Mouse (Mus musculus) lung, adult 2 months (tissue): ENCODE measurements around the gene Ifna7. TPM values are rescaled to one million over a fixed set of nuclear protein-coding genes. Genes with fewer than 3 reads are reported as not detected.
"Not testable (repeated sequence)": the region's sequence is repeated elsewhere in the genome, so short reads cannot be mapped to it uniquely, and the experiment has no call there.

ENCODE experiments used
- DNase-seq: peaks from one replicate; pipeline ENCODE4 v3.0.0; 2022
- H3K4me1 ChIP-seq: fragments of 200-500 bp; 2 replicates; pipeline ENCODE4 v1.6.1; 2011; ENCODE audit warnings: low read length; ENCODE audit not compliant: control insufficient read depth, insufficient read depth
- H3K4me3 ChIP-seq: fragments of 200-500 bp; replicated peaks from 2 replicates; pipeline ENCODE3; 2011; ENCODE audit warnings: low read depth, mild to moderate bottlenecking, control low read depth, low read length; ENCODE audit errors: extremely low read depth
- CTCF ChIP-seq: fragments of 200-500 bp; IDR thresholded peaks from 2 replicates; pipeline ENCODE4 v1.5.1; 2011; ENCODE audit warnings: mild to moderate bottlenecking, low read length, control low read depth; ENCODE audit not compliant: insufficient read depth
- POLR2A ChIP-seq: fragments of 200-500 bp; IDR thresholded peaks from 2 replicates; pipeline ENCODE4 v1.6.1; 2011; ENCODE audit warnings: low read depth, mild to moderate bottlenecking, control low read depth, low read length, borderline replicate concordance; ENCODE audit errors: extremely low read depth
- WGBS: fragments of 180-500 bp; shearing (Covaris S2); methylation state at CpG from one replicate; pipeline ENCODE4 v1.1.7; 2018; 5-methylcytosine and 5-hydroxymethylcytosine counted together
- polyA plus RNA-seq: library from polyadenylated mRNA; depleted of rRNA; stranded (reverse); fragments of >200 nt; gene quantifications from 2 replicates; pipeline ENCODE4 v1.2.3, GENCODE M21; 2012; rRNA removed

Gene Ifna7
- polyA plus RNA-seq = not detected in 2 replicates

GRCm38 (mm10) chr4:88815928-88816327 is at the start of gene Ifna7:
Gene Ifna7 (plus strand): TSS chr4:88816228.
- Histone ChIP-seq H3K4me3 (no peak within 1 kb of the TSS), H3K4me1 (no peaks in the 10 kb centered on the region)
- TF ChIP-seq CTCF (no peak), POLR2A (no peak)
- DNase-seq = no peak
- 41% methylated on average over 3 of the region's 3 CpGs for WGBS

GRCm38 (mm10) chr4:88773534-88773933 is 42.5 kb upstream of the Ifna7 start, which contains the start of gene Gm13290:
Gene Gm13290 (plus strand): TSS chr4:88773834.
- H3K4me3 ChIP-seq, DNase-seq, H3K4me1 ChIP-seq: not testable (repeated sequence)
- WGBS = no CpG with 5 or more reads among the region's 32 CpGs

DNA sequence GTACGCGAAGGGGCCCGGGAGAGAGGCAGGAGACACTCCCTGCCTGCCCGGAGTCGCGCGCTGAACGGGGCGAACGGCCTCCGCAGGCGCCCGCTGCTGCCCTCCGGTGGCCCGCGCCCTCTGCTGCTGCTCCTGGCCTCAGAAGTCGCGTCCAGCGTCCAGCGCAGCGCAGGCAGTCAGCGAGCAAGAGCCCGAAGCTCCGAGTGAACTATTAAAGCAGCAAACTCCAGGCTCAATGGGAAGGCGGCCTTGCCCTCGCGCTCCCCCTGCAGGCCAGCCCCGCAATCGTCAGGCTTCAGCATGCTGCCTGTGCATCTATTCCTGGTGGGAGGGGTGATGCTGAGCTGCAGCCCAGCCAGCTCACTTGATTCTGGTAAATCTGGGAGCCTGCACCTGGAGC is 39.4 kb upstream of the Ifna7 start, which contains the start of gene Gm13289:
TSS of gene Gm13289 (plus strand) at position 301 of the 400 bp plus-strand sequence.
- H3K4me3 ChIP-seq, H3K4me1 ChIP-seq, DNase-seq: not testable (repeated sequence)
- WGBS = no CpG with 5 or more reads among the region's 29 CpGs

DNA sequence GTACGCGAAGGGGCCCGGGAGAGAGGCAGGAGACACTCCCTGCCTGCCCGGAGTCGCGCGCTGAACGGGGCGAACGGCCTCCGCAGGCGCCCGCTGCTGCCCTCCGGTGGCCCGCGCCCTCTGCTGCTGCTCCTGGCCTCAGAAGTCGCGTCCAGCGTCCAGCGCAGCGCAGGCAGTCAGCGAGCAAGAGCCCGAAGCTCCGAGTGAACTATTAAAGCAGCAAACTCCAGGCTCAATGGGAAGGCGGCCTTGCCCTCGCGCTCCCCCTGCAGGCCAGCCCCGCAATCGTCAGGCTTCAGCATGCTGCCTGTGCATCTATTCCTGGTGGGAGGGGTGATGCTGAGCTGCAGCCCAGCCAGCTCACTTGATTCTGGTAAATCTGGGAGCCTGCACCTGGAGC is 36.5 kb upstream of the Ifna7 start, which contains the start of gene Gm13272:
TSS of gene Gm13272 (plus strand) at position 301 of the 400 bp plus-strand sequence.
- not testable (repeated sequence) for DNase-seq, H3K4me3 ChIP-seq, H3K4me1 ChIP-seq
- WGBS = no CpG with 5 or more reads among the region's 29 CpGs

GRCm38 (mm10) chr4:88780320-88780719 is 35.7 kb upstream of the Ifna7 start:
- H3K4me1 ChIP-seq, H3K4me3 ChIP-seq, DNase-seq: not testable (repeated sequence)
- 49% methylated on average over 16 of the region's 18 CpGs for WGBS

GRCm38 (mm10) chr4:88781831-88782230 is 34.2 kb upstream of the Ifna7 start, which contains the start of gene Ifnz:
Gene Ifnz (plus strand): TSS chr4:88782131.
- H3K4me1 ChIP-seq, DNase-seq, H3K4me3 ChIP-seq: not testable (repeated sequence)
- 10% methylated on average over 4 of the region's 7 CpGs for WGBS

GRCm38 (mm10) chr4:88782335-88782734 is 33.7 kb upstream of the Ifna7 start:
- H3K4me1 ChIP-seq, DNase-seq, H3K4me3 ChIP-seq: not testable (repeated sequence)
- WGBS = 2% methylated on average over 19 of the region's 31 CpGs

DNA sequence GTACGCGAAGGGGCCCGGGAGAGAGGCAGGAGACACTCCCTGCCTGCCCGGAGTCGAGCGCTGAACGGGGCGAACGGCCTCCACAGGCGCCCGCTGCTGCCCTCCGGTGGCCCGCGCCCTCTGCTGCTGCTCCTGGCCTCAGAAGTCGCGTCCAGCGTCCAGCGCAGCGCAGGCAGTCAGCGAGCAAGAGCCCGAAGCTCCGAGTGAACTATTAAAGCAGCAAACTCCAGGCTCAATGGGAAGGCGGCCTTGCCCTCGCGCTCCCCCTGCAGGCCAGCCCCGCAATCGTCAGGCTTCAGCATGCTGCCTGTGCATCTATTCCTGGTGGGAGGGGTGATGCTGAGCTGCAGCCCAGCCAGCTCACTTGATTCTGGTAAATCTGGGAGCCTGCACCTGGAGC is 30.6 kb upstream of the Ifna7 start, which contains the start of gene Gm13276:
TSS of gene Gm13276 (plus strand) at position 301 of the 400 bp plus-strand sequence.
- WGBS = no CpG with 5 or more reads among the region's 27 CpGs
- not testable (repeated sequence) for DNase-seq, H3K4me1 ChIP-seq, H3K4me3 ChIP-seq

GRCm38 (mm10) chr4:88788402-88788801 is 27.6 kb upstream of the Ifna7 start, which contains the start of gene Gm13277:
Gene Gm13277 (plus strand): TSS chr4:88788632.
- WGBS = 0% methylated on average over 4 of the region's 28 CpGs
- H3K4me3 ChIP-seq, H3K4me1 ChIP-seq: not testable (repeated sequence)
- peak; percentile 38 for DNase-seq
- TF ChIP-seq CTCF = peak; percentile 38

- not testable (repeated sequence) for H3K4me1 ChIP-seq, DNase-seq, H3K4me3 ChIP-seq
- no CpG with 5 or more reads among the region's 28 CpGs for WGBS
These were observed 24.8 kb upstream of the Ifna7 start, which contains the start of gene Gm13278 for GRCm38 (mm10) chr4:88791250-88791649. Gene Gm13278 (plus strand): TSS chr4:88791550.

GRCm38 (mm10) chr4:88793936-88794675 is 21.9 kb upstream of the Ifna7 start, which contains the start of gene Gm13275:
Gene Gm13275 (plus strand): TSS chr4:88794487.
- not testable (repeated sequence) for H3K4me1 ChIP-seq, H3K4me3 ChIP-seq
- peak; percentile 78 for DNase-seq
- 1% methylated on average over 15 of the region's 52 CpGs for WGBS

GRCm38 (mm10) chr4:88797097-88797496 is 18.9 kb upstream of the Ifna7 start, which contains the start of gene Gm13279:
Gene Gm13279 (plus strand): TSS chr4:88797397.
- no CpG with 5 or more reads among the region's 28 CpGs for WGBS
- not testable (repeated sequence) for DNase-seq, H3K4me3 ChIP-seq, H3K4me1 ChIP-seq

- not testable (repeated sequence) for H3K4me3 ChIP-seq, H3K4me1 ChIP-seq, DNase-seq
- WGBS = 4% methylated on average over 6 of the region's 7 CpGs
These were observed 16.7 kb upstream of the Ifna7 start, which contains the start of gene Gm13285 for GRCm38 (mm10) chr4:88799365-88799764. Gene Gm13285 (plus strand): TSS chr4:88799665.

DNA sequence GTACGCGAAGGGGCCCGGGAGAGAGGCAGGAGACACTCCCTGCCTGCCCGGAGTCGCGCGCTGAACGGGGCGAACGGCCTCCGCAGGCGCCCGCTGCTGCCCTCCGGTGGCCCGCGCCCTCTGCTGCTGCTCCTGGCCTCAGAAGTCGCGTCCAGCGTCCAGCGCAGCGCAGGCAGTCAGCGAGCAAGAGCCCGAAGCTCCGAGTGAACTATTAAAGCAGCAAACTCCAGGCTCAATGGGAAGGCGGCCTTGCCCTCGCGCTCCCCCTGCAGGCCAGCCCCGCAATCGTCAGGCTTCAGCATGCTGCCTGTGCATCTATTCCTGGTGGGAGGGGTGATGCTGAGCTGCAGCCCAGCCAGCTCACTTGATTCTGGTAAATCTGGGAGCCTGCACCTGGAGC is 13.1 kb upstream of the Ifna7 start, which contains the start of gene Gm13287:
TSS of gene Gm13287 (plus strand) at position 301 of the 400 bp plus-strand sequence.
- WGBS = no CpG with 5 or more reads among the region's 29 CpGs
- not testable (repeated sequence) for DNase-seq, H3K4me1 ChIP-seq, H3K4me3 ChIP-seq

DNA sequence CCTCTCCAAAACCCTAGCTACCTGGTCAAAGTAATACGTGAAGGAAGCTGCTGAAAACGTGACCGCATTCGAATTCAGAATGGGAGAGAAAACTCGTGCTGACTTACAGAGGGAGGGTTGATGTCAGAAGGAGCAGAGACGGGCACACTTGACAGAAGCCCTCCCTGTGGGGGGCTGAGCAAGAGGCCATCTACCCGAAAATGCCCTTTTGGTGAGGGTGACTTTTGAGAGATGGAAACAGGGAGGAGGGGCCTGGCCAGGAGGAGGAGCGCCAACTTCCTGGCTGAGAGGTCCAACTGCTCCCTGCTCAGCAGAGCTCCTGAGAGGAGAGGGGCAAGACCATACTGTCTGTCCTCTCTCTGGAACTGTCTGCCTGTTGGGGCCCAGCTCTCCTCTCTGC is 10.8 kb upstream of the Ifna7 start, which contains the start of gene Gm13288:
TSS of gene Gm13288 (plus strand) at position 301 of the 400 bp plus-strand sequence.
- not testable (repeated sequence) for H3K4me1 ChIP-seq, H3K4me3 ChIP-seq, DNase-seq
- no CpG with 5 or more reads among the region's 8 CpGs for WGBS
